Mouse (Mus musculus) forebrain, embryonic 15.5 days (tissue): ENCODE results near the gene Tcp11. TPM values are rescaled to one million over a fixed set of nuclear protein-coding genes. Genes with fewer than 3 reads are reported as not detected.
A peak's percentile ranks its signal among the peaks of the same experiment; 100 is the strongest.

Experiments used
- ATAC-seq: fragments of 200-750 bp; cut with Nextera tagmentation; replicated peaks from 2 replicates; pipeline ENCODE4 v1.8.0; 2017; ENCODE audit warnings: mild to moderate bottlenecking, moderate TSS enrichment, moderate library complexity
- H3K27ac ChIP-seq: fragments of 300-500 bp; sonication (generic); replicated peaks from 2 replicates; pipeline ENCODE4 v1.5.1; 2015; ENCODE audit warnings: mild to moderate bottlenecking, inconsistent platforms
- H3K27me3 ChIP-seq: fragments of 300-500 bp; sonication (generic); 2 replicates; pipeline ENCODE4 v1.6.1; 2015; ENCODE audit warnings: inconsistent platforms
- H3K36me3 ChIP-seq: fragments of 300-500 bp; sonication (generic); 2 replicates; pipeline ENCODE4 v1.6.1; 2015; ENCODE audit warnings: mild to moderate bottlenecking, inconsistent platforms
- H3K4me1 ChIP-seq: fragments of 300-500 bp; sonication (generic); 2 replicates; pipeline ENCODE4 v1.6.1; 2015; ENCODE audit warnings: inconsistent platforms
- H3K4me2 ChIP-seq: fragments of 300-500 bp; sonication (generic); replicated peaks from 2 replicates; pipeline ENCODE4 v1.6.1; 2015; ENCODE audit warnings: mild to moderate bottlenecking, inconsistent platforms
- H3K4me3 ChIP-seq: fragments of 300-500 bp; sonication (generic); 2 replicates; pipeline ENCODE4 v1.5.1; 2015; ENCODE audit warnings: mild to moderate bottlenecking, inconsistent platforms
- H3K9ac ChIP-seq: fragments of 300-500 bp; sonication (generic); replicated peaks from 2 replicates; pipeline ENCODE4 v1.6.1; 2015; ENCODE audit warnings: mild to moderate bottlenecking, inconsistent platforms
- H3K9me3 ChIP-seq: fragments of 300-500 bp; sonication (generic); 2 replicates; pipeline ENCODE4 v1.6.1; 2016; ENCODE audit warnings: inconsistent platforms
- WGBS: fragments of 180-500 bp; shearing (Covaris S2); methylation state at CpG from one replicate; pipeline ENCODE4 v1.1.7; 2015; ENCODE audit warnings: mixed read lengths; 5-methylcytosine and 5-hydroxymethylcytosine counted together
- polyA plus RNA-seq: library from polyadenylated mRNA; unstranded; fragments of >200 nt; fragmentation: Nextera tagmentation; extraction: Ambion mirVana; gene quantifications from 2 replicates; pipeline ENCODE4 v1.2.1, GENCODE M21; 2015

The Tcp11 gene
- polyA plus RNA-seq, 1 experiment from 2014 or later, result 1.8 TPM

DNA sequence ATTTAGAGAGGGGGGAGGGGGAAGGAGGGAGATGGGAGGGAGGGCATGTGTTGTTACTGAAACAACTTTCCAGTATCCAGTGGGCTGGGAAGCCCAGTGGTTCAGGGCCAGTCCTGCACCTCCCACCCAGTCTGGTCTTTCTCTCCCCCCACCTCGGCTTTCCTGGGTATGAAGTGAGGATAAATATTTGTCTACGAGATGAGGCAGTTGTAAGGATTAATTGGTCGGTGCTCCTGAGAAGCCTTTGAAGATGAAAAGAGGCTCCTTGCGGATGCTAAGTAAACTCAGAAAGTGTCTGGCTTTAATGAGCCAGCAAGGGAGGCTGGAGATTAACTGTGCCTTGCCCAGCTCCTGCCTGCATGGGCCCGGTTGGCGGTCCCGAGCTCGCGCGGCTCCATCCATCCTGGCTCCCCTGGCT lies 21.5 kb upstream of the Tcp11 start:
- H3K9me3 ChIP-seq, result no peaks in the 10 kb centered on the region
- no peak overlapping the region for H3K27ac ChIP-seq
- no peak overlapping the region for H3K9ac ChIP-seq
- no peaks in the 10 kb centered on the region for H3K36me3 ChIP-seq
- no peak for ATAC-seq
- no peak overlapping the region for H3K4me2 ChIP-seq
- H3K4me1 ChIP-seq, result peaks cover under 1% of the 10 kb centered on the region; the same call in 1 of the 2 replicates
- WGBS, result 9% methylated on average over 10 of the region's 10 CpGs
- H3K4me3 ChIP-seq, result no peak overlapping the region
- no peaks in the 10 kb centered on the region for H3K27me3 ChIP-seq

- no peak for ATAC-seq
These were observed 20.9 kb upstream of the Tcp11 start for GRCm38 (mm10) chr17:28101284-28101887.

GRCm38 (mm10) chr17:28100669-28101068 lies 20.2 kb upstream of the Tcp11 start:
- Histone ChIP-seq H3K9ac (no peak overlapping the region), H3K4me2 (no peak overlapping the region), H3K4me1 (no peaks in the 10 kb centered on the region), H3K36me3 (no peaks in the 10 kb centered on the region), H3K27ac (no peak overlapping the region), H3K27me3 (no peaks in the 10 kb centered on the region), H3K9me3 (no peaks in the 10 kb centered on the region), H3K4me3 (no peak overlapping the region)
- 82% methylated on average over 1 of the region's 1 CpGs for WGBS
- ATAC-seq, result no peak

More at GRCm38 (mm10) chr17:28101284-28101887, 20.9 kb upstream of the Tcp11 start:
- Histone ChIP-seq H3K27me3 (no peaks in the 10 kb centered on the region), H3K9me3 (no peaks in the 10 kb centered on the region), H3K4me2 (no peak overlapping the region), H3K36me3 (no peaks in the 10 kb centered on the region), H3K4me1 (no peaks in the 10 kb centered on the region), H3K27ac (no peak overlapping the region), H3K4me3 (no peak overlapping the region), H3K9ac (no peak overlapping the region)
- WGBS, result 56% methylated on average over 12 of the region's 12 CpGs

DNA sequence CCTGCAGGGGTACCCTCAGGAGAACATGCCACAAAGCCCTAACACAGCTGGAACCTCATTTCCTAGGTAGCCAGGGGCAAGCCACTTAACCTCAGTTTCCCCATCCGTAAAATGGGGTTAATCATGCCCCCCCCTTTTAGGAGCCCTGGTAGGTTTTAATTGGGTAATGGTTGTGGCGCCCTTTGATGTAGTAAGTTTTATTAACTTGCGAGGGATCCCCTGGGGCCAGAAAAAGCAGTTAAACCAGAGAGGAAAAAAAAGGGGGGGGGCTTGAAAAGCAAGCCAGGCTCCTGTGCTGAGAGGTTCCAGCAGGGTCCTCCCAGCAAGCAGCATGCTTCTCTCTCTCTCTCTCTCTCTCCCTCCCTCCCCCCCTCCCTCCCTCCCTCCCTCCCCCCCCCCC lies 18.6 kb upstream of the Tcp11 start:
- Histone ChIP-seq H3K4me3 (no peak overlapping the region), H3K27me3 (no peaks in the 10 kb centered on the region), H3K9ac (no peak overlapping the region), H3K36me3 (no peaks in the 10 kb centered on the region), H3K9me3 (no peaks in the 10 kb centered on the region), H3K27ac (no peak overlapping the region), H3K4me2 (no peak overlapping the region), H3K4me1 (no peaks in the 10 kb centered on the region)
- WGBS, result 46% methylated on average over 3 of the region's 3 CpGs
- ATAC-seq, result no peak

- Histone ChIP-seq H3K36me3 (no peaks in the 10 kb centered on the region), H3K9me3 (0 out of 2 replicates have a peak, but pooled peaks cover 2% of the 10 kb centered on the region), H3K4me1 (no peaks in the 10 kb centered on the region), H3K27me3 (no peaks in the 10 kb centered on the region), H3K27ac (no peak overlapping the region), H3K9ac (no peak overlapping the region), H3K4me2 (no peak overlapping the region), H3K4me3 (no peak overlapping the region)
- WGBS, result 87% methylated on average over 13 of the region's 13 CpGs
- ATAC-seq, result no peak
These were observed 16.9 kb upstream of the Tcp11 start for GRCm38 (mm10) chr17:28097308-28097707.

DNA sequence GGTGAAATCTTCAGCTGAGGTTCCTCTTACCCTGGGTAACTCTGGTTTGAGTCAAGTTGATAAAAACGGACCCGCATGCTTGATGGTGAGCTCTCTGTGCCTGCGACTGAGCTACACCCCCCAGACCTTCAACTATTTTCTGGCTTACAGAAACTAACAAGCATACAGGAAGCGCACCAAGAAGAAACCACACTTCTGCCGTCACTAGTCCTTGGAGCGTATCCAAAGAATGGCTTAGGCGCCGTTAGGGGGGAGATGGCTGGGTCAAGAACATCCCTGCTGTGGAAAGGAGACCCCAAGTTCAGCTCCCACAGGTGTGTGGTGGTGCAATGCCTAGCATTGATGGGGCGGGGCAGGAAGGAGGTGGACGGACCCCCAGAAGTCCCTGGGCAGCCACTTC lies 16.0 kb upstream of the Tcp11 start:
- Histone ChIP-seq H3K9me3 (0 out of 2 replicates have a peak, but pooled peaks cover 2% of the 10 kb centered on the region), H3K27me3 (no peaks in the 10 kb centered on the region), H3K4me3 (no peak overlapping the region), H3K27ac (no peak overlapping the region), H3K4me1 (no peaks in the 10 kb centered on the region), H3K9ac (no peak overlapping the region), H3K36me3 (no peaks in the 10 kb centered on the region), H3K4me2 (no peak overlapping the region)
- ATAC-seq, result no peak
- 80% methylated on average over 10 of the region's 10 CpGs for WGBS

DNA sequence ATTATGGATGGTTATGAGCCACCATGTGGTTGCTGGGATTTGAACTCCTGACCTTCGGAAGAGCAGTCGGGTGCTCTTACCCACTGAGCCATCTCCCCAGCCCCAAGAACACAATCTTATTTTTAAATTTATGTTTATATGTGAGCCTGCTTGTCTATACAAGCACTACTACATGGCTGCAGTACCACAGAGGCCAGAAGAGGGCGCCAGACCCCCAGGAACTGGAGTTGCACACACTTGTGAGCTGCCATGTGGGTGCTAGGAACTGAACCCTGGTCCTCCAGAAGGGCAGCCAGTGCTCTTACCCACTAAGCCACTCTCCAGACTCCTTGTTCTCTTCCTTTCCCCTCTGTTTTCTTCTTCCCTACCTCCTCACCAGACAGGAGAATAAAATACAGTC lies 13.4 kb upstream of the Tcp11 start:
- 86% methylated on average over 3 of the region's 3 CpGs for WGBS

DNA sequence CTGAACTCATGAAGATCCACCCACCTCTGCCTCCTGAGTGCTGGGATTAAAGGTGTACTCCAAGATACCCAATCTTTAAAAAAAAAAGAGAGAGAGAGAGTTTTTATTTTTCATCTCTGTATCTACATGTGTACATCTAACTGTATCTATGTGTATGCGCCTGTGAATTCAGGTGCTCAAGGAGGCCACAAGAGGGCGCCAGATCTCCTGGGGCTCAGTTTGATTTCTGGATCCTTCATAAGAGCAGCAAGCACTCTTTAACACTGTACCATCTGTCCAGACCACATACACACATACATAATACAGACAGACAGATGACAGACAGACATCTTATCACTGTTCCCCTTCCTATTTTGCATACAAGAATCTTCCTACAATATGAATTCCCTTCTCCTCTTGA lies 11.9 kb upstream of the Tcp11 start:
- Histone ChIP-seq H3K4me1 (no peaks in the 10 kb centered on the region), H3K27me3 (no peaks in the 10 kb centered on the region), H3K27ac (no peak overlapping the region), H3K9ac (no peak overlapping the region), H3K36me3 (no peaks in the 10 kb centered on the region), H3K9me3 (0 out of 2 replicates have a peak, but pooled peaks cover 2% of the 10 kb centered on the region), H3K4me3 (no peak overlapping the region), H3K4me2 (no peak overlapping the region)
- 92% methylated on average over 2 of the region's 2 CpGs for WGBS
- no peak for ATAC-seq

More for the DNA sequence above, 13.4 kb upstream of the Tcp11 start:
- no peak overlapping the region for H3K9ac ChIP-seq
- 0 out of 2 replicates have a peak, but pooled peaks cover 2% of the 10 kb centered on the region for H3K9me3 ChIP-seq
- H3K27ac ChIP-seq, result no peak overlapping the region
- H3K27me3 ChIP-seq, result no peaks in the 10 kb centered on the region
- no peak for ATAC-seq
- H3K36me3 ChIP-seq, result no peaks in the 10 kb centered on the region
- no peaks in the 10 kb centered on the region for H3K4me1 ChIP-seq
- no peak overlapping the region for H3K4me2 ChIP-seq
- no peak overlapping the region for H3K4me3 ChIP-seq

DNA sequence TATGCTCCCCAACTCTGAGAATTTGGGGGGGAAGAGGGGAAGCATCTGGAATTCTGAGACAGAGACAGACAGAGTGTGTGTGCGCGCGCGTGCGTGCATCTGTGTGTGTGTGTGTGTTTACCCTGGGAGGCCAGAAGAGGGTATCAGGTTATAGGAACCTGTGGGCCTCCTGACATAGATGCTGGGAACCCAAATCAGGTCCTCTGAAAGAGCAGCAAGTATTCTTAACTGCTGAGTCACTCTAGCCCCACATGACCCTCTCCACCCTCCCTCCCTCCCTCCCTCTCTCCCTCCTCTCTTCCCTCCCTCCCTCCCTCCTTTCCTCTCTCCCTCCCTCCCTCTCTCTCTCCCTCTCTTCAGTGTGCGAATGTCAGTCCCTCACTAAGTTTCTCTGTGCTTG lies 8.3 kb upstream of the Tcp11 start:
- H3K4me2 ChIP-seq, result no peak overlapping the region
- no peak overlapping the region for H3K27ac ChIP-seq
- H3K4me3 ChIP-seq, result no peak overlapping the region
- H3K9ac ChIP-seq, result no peak overlapping the region
- no peaks in the 10 kb centered on the region for H3K27me3 ChIP-seq
- ATAC-seq, result no peak
- H3K36me3 ChIP-seq, result no peaks in the 10 kb centered on the region
- WGBS, result 97% methylated on average over 6 of the region's 6 CpGs
- no peaks in the 10 kb centered on the region for H3K9me3 ChIP-seq
- H3K4me1 ChIP-seq, result peaks cover 6% of the 10 kb centered on the region

- H3K9me3 ChIP-seq, result no peaks in the 10 kb centered on the region
- no peaks in the 10 kb centered on the region for H3K27me3 ChIP-seq
- H3K9ac ChIP-seq, result no peak overlapping the region
- no peak overlapping the region for H3K4me2 ChIP-seq
- no peak for ATAC-seq
- no peak overlapping the region for H3K4me3 ChIP-seq
- peaks cover 6% of the 10 kb centered on the region for H3K4me1 ChIP-seq
- H3K27ac ChIP-seq, result no peak overlapping the region
- 22% methylated on average over 5 of the region's 5 CpGs for WGBS
- no peaks in the 10 kb centered on the region for H3K36me3 ChIP-seq
These were observed 7.0 kb upstream of the Tcp11 start for GRCm38 (mm10) chr17:28087430-28087829.

- ATAC-seq, result peak; percentile 60
- Histone ChIP-seq H3K27me3 (no peaks in the 10 kb centered on the region), H3K4me1 (peaks cover 14% of the 10 kb centered on the region), H3K9me3 (no peaks in the 10 kb centered on the region), H3K27ac (no peak overlapping the region), H3K9ac (no peak overlapping the region), H3K4me2 (peak overlapping the region; percentile 35), H3K36me3 (no peaks in the 10 kb centered on the region), H3K4me3 (no peak overlapping the region)
- 1% methylated on average over 16 of the region's 16 CpGs for WGBS
These were observed 4.5 kb upstream of the Tcp11 start for GRCm38 (mm10) chr17:28084964-28085363.

GRCm38 (mm10) chr17:28084395-28084905 lies 4.0 kb upstream of the Tcp11 start:
- no peak overlapping the region for H3K9ac ChIP-seq
- no peaks in the 10 kb centered on the region for H3K27me3 ChIP-seq
- no peaks in the 10 kb centered on the region for H3K36me3 ChIP-seq
- no peak overlapping the region for H3K4me2 ChIP-seq
- H3K4me1 ChIP-seq, result peaks cover 18% of the 10 kb centered on the region
- 26% methylated on average over 22 of the region's 22 CpGs for WGBS
- no peak overlapping the region for H3K27ac ChIP-seq
- ATAC-seq, result no peak
- H3K4me3 ChIP-seq, result no peak overlapping the region
- no peaks in the 10 kb centered on the region for H3K9me3 ChIP-seq

- H3K36me3 ChIP-seq, result no peaks in the 10 kb centered on the region
- no peak for ATAC-seq
- no peak overlapping the region for H3K27ac ChIP-seq
- H3K4me3 ChIP-seq, result no peak overlapping the region
- H3K4me1 ChIP-seq, result peaks cover 21% of the 10 kb centered on the region
- no peaks in the 10 kb centered on the region for H3K27me3 ChIP-seq
- H3K4me2 ChIP-seq, result no peak overlapping the region
- 74% methylated on average over 13 of the region's 13 CpGs for WGBS
- no peak overlapping the region for H3K9ac ChIP-seq
- H3K9me3 ChIP-seq, result no peaks in the 10 kb centered on the region
These were observed 2.4 kb upstream of the Tcp11 start for GRCm38 (mm10) chr17:28082863-28083262.
